Mouse (Mus musculus): ENCODE measurements at regions not wholly inside any gene's neighbourhood (a gene's known extent, or its start where the extent isn't known, plus 50 kb on each side); places are given as distances from the start of the nearest gene placed in this dataset.

DNA sequence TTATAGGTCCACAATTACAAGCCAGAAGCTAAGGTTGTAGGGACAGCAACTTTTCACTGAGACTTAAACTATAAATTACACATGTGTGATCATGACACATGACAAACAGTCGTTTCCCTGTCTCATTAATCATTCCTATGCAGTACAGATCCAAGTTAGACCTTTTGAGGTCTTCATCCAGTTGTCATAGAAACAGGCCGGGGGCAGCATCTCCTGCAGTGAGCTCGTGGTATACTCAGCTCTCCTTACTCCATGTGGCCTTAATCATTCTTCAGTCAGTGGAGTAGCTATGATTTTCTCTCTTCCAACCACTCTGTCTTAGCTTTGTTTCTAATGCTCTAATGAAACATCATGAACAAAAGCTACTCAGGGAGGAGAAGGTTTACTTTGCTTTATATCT, 178.1 kb downstream of the Ipo8 start:
- no peaks in the 10 kb centered on the region for H3K9me3 ChIP-seq (replicated peaks)
- ATAC-seq (ENCODE audit: extremely low read depth, insufficient number of reproducible peaks, low FRiP score, poor library complexity, severe bottlenecking) (no peak), DNase-seq (ENCODE audit: low spot score) (no peak)
- no peaks in the 10 kb centered on the region for H3K36me3 ChIP-seq (replicated peaks)
- no peaks in the 10 kb centered on the region for H3K27me3 ChIP-seq (ENCODE audit: insufficient read depth, low read length)
- TF ChIP-seq TAL1 (conservative IDR thresholded peaks at IDR 0.05; ENCODE audit: low read depth, low read length) (no peak), POLR2AphosphoS5 (IDR thresholded peaks at IDR 0.05; ENCODE audit: insufficient replicate concordance, low read depth, low read length) (no peak), GATA2 (IDR thresholded peaks at IDR 0.05; ENCODE audit: borderline replicate concordance, low read depth, low read length) (no peak), CTCF (IDR thresholded peaks at IDR 0.05; ENCODE audit: low read depth, low read length) (no peak), GATA1 (IDR thresholded peaks at IDR 0.05; ENCODE audit: borderline replicate concordance, low read length) (no peak)
- no peak overlapping the region for H3K4me3 ChIP-seq (ENCODE audit: low read depth, low read length)
- H3K4me1 ChIP-seq (ENCODE audit: insufficient read depth, low read depth, low read length): no peaks in the 10 kb centered on the region

DNA sequence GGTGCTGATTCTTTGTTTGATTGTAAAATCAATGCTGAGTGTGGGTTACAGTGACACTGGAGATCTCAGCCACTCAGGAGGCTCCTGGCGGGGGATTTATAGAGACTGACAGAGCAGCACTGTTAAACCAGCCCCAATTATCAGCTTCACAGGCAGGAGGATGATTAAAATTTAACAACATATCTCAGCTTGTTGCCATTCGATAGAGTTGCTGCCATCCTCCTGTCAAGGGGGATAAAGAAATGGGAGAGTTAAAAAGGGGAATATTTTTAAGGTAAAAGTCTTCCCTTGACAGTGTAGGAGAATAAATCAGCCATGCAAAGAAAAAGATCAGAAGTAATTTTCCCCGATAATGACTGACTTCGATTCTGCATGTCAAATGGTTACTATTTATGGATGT, 178.8 kb downstream of the Ipo8 start:
- no peaks in the 10 kb centered on the region for H3K36me3 ChIP-seq (replicated peaks)
- no peaks in the 10 kb centered on the region for H3K27me3 ChIP-seq (ENCODE audit: insufficient read depth, low read length)
- H3K9me3 ChIP-seq (replicated peaks): no peaks in the 10 kb centered on the region
- DNase-seq (ENCODE audit: low spot score) (no peak), ATAC-seq (ENCODE audit: extremely low read depth, insufficient number of reproducible peaks, low FRiP score, poor library complexity, severe bottlenecking) (no peak)
- no peak for TF ChIP-seq CTCF (IDR thresholded peaks at IDR 0.05; ENCODE audit: low read depth, low read length)
- no peak for TF ChIP-seq GATA1 (IDR thresholded peaks at IDR 0.05; ENCODE audit: borderline replicate concordance, low read length)
- no peak for TF ChIP-seq GATA2 (IDR thresholded peaks at IDR 0.05; ENCODE audit: borderline replicate concordance, low read depth, low read length)
- no peak for TF ChIP-seq POLR2AphosphoS5 (IDR thresholded peaks at IDR 0.05; ENCODE audit: insufficient replicate concordance, low read depth, low read length)
- TF ChIP-seq TAL1 (conservative IDR thresholded peaks at IDR 0.05; ENCODE audit: low read depth, low read length): no peak
- no peak overlapping the region for H3K4me3 ChIP-seq (ENCODE audit: low read depth, low read length)
- no peaks in the 10 kb centered on the region for H3K4me1 ChIP-seq (ENCODE audit: insufficient read depth, low read depth, low read length)

DNA sequence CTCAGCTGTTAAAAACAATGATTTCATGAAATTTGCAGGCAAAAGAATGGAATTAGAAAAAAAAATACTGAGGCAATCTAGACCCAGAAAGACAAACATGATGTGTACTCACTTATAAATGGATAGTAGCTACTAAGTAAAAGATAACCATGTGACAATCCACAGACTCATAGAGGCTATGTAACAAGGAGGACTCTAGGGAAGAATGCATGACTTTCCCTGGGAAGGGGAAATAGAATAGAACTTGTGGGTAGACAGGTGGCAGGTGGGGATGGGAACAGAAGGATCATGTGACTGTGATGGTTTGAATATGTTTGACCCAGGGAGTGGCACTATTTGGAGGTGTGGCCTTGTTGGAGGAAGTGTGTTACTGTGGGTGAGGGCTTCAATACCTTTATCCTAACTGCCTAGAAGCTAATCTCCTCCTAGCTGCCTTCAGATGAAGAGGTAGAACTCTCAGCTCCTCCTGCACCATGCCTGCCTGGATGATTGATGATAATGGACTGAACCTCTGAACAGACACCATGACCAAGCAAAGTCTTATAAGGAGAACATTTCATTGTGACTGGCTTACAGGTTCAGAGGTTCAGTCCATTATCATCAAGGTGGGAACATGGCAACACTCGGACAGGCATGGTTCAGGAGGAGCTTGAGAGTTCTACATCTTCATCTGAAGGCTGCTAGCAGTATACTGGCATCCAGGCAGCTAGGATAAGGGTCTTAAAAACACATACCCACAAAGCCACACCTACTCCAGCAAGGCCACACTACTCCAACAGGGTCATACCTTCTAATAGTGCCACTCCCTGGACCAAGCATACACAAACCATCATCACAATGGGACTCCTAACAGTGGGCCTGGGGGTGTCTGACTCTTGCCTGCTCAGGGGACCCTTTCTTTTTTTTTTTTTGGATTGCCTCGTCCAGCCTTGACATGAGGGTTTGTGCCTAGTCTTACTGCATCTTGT, 183.6 kb downstream of the Ipo8 start:
- Histone ChIP-seq H3K4me3 (ENCODE audit: low read depth, low read length) (no peak overlapping the region), H3K36me3 (replicated peaks) (no peaks in the 10 kb centered on the region), H3K4me1 (ENCODE audit: insufficient read depth, low read depth, low read length) (no peaks in the 10 kb centered on the region), H3K27me3 (ENCODE audit: insufficient read depth, low read length) (no peaks in the 10 kb centered on the region), H3K9me3 (replicated peaks) (no peaks in the 10 kb centered on the region)
- ATAC-seq (ENCODE audit: extremely low read depth, insufficient number of reproducible peaks, low FRiP score, poor library complexity, severe bottlenecking) (no peak), DNase-seq (ENCODE audit: low spot score) (no peak)
- no peak for TF ChIP-seq TAL1 (conservative IDR thresholded peaks at IDR 0.05; ENCODE audit: low read depth, low read length)
- TF ChIP-seq GATA1 (IDR thresholded peaks at IDR 0.05; ENCODE audit: borderline replicate concordance, low read length): no peak
- no peak for TF ChIP-seq CTCF (IDR thresholded peaks at IDR 0.05; ENCODE audit: low read depth, low read length)
- TF ChIP-seq GATA2 (IDR thresholded peaks at IDR 0.05; ENCODE audit: borderline replicate concordance, low read depth, low read length): no peak
- no peak for TF ChIP-seq POLR2AphosphoS5 (IDR thresholded peaks at IDR 0.05; ENCODE audit: insufficient replicate concordance, low read depth, low read length)

DNA sequence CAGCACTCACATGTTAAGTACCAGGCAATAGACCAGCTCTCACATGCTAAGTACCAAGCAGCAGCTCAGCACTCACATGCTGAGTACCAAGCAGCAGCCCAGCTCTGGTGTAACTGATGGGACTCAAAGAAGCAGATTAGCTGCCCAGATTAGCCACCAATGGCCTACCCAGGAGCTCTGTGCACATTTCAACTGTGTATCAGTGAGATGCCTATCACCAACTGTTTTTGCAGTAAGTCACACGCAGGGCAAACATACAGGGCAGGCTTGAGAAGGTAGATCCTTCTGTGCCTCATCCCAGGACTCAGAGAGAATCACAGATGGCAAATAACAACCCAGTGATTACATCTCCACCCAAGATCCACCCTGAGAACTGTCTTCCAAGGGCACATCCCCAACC, 190.7 kb downstream of the Ipo8 start:
- no peaks in the 10 kb centered on the region for H3K4me1 ChIP-seq (ENCODE audit: insufficient read depth, low read depth, low read length)
- H3K4me3 ChIP-seq (ENCODE audit: low read depth, low read length): no peak overlapping the region
- no peaks in the 10 kb centered on the region for H3K36me3 ChIP-seq (replicated peaks)
- ATAC-seq (ENCODE audit: extremely low read depth, insufficient number of reproducible peaks, low FRiP score, poor library complexity, severe bottlenecking): no peak
- H3K27me3 ChIP-seq (ENCODE audit: insufficient read depth, low read length): no peaks in the 10 kb centered on the region
- no peak for DNase-seq (ENCODE audit: low spot score)
- H3K9me3 ChIP-seq (replicated peaks): no peaks in the 10 kb centered on the region
- TF ChIP-seq GATA2 (IDR thresholded peaks at IDR 0.05; ENCODE audit: borderline replicate concordance, low read depth, low read length): no peak
- TF ChIP-seq TAL1 (conservative IDR thresholded peaks at IDR 0.05; ENCODE audit: low read depth, low read length): no peak
- no peak for TF ChIP-seq GATA1 (IDR thresholded peaks at IDR 0.05; ENCODE audit: borderline replicate concordance, low read length)
- TF ChIP-seq POLR2AphosphoS5 (IDR thresholded peaks at IDR 0.05; ENCODE audit: insufficient replicate concordance, low read depth, low read length): no peak
- TF ChIP-seq CTCF (IDR thresholded peaks at IDR 0.05; ENCODE audit: low read depth, low read length): no peak

DNA sequence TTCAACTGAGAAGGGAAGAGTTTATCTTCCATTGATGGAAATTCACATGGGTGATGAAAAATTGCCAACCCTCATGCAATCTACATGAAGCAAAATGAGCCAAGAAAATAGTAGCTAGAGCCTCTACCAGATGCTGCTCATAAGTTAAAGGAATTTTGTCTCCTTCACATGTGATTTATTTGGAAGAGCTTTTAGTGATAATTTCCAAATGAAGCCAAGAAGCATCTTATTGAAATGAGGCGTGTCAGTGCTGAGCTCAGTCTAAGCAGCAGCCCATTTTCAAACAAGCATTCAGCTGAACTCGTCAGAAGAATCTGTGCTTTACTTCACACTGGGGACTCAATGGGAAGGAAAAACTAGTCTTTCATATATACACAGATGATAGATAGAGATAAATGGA, 190.0 kb upstream of the Tmtc1 start:
- Histone ChIP-seq H3K4me1 (ENCODE audit: insufficient read depth, low read depth, low read length) (no peaks in the 10 kb centered on the region), H3K36me3 (replicated peaks) (no peaks in the 10 kb centered on the region), H3K4me3 (ENCODE audit: low read depth, low read length) (no peak overlapping the region), H3K9me3 (replicated peaks) (no peaks in the 10 kb centered on the region), H3K27me3 (ENCODE audit: insufficient read depth, low read length) (no peaks in the 10 kb centered on the region)
- DNase-seq (ENCODE audit: low spot score) (no peak), ATAC-seq (ENCODE audit: extremely low read depth, insufficient number of reproducible peaks, low FRiP score, poor library complexity, severe bottlenecking) (no peak)
- no peak for TF ChIP-seq GATA1 (IDR thresholded peaks at IDR 0.05; ENCODE audit: borderline replicate concordance, low read length)
- no peak for TF ChIP-seq GATA2 (IDR thresholded peaks at IDR 0.05; ENCODE audit: borderline replicate concordance, low read depth, low read length)
- TF ChIP-seq POLR2AphosphoS5 (IDR thresholded peaks at IDR 0.05; ENCODE audit: insufficient replicate concordance, low read depth, low read length): no peak
- TF ChIP-seq CTCF (IDR thresholded peaks at IDR 0.05; ENCODE audit: low read depth, low read length): no peak
- no peak for TF ChIP-seq TAL1 (conservative IDR thresholded peaks at IDR 0.05; ENCODE audit: low read depth, low read length)

DNA sequence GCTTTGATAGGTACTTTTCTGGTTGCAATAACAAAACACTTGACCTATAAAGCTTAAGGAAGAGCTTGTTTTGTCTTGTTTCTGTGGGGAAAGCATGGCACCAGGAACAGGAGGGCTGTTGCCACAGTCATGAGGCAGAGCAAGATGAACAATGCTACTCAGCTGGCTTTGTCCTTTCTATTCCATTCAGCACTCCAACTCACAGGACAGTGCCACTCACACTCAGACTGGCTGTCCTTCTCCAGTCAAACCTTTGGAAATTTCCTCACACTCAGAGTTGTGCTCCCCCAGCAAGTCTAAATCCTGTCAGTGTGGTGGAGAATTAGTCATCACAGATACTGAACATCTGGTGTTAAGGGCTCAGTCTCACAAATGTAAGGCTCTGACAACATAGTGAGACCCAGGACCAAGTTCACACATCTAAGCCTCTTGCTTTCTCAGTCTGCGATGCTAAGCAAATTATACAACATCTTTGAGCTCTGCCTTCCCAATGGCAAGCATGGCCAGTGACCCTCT, 183.0 kb upstream of the Tmtc1 start:
- Histone ChIP-seq H3K27me3 (ENCODE audit: insufficient read depth, low read length) (no peaks in the 10 kb centered on the region), H3K9me3 (replicated peaks) (no peaks in the 10 kb centered on the region), H3K4me3 (ENCODE audit: low read depth, low read length) (no peak overlapping the region), H3K36me3 (replicated peaks) (no peaks in the 10 kb centered on the region), H3K4me1 (ENCODE audit: insufficient read depth, low read depth, low read length) (no peaks in the 10 kb centered on the region)
- DNase-seq (ENCODE audit: low spot score) (no peak), ATAC-seq (ENCODE audit: extremely low read depth, insufficient number of reproducible peaks, low FRiP score, poor library complexity, severe bottlenecking) (no peak)
- no peak for TF ChIP-seq CTCF (IDR thresholded peaks at IDR 0.05; ENCODE audit: low read depth, low read length)
- TF ChIP-seq TAL1 (conservative IDR thresholded peaks at IDR 0.05; ENCODE audit: low read depth, low read length): no peak
- no peak for TF ChIP-seq GATA2 (IDR thresholded peaks at IDR 0.05; ENCODE audit: borderline replicate concordance, low read depth, low read length)
- no peak for TF ChIP-seq POLR2AphosphoS5 (IDR thresholded peaks at IDR 0.05; ENCODE audit: insufficient replicate concordance, low read depth, low read length)
- TF ChIP-seq GATA1 (IDR thresholded peaks at IDR 0.05; ENCODE audit: borderline replicate concordance, low read length): no peak
